Mouse (Mus musculus) ES-E14 (cell line): ENCODE measurements around the gene Foxn3.

Experiments
- CHD2 ChIP-seq: IDR thresholded peaks from 2 replicates; pipeline ENCODE4 v1.6.1; 2014; ENCODE audit warnings: mild to moderate bottlenecking, low read depth, low read length, inconsistent platforms
- HCFC1 ChIP-seq: IDR thresholded peaks from 2 replicates; pipeline ENCODE4 v1.6.1; 2012; ENCODE audit warnings: low read length, inconsistent platforms, borderline replicate concordance; ENCODE audit not compliant: insufficient read depth
- ZC3H11A ChIP-seq: IDR thresholded peaks from 2 replicates; pipeline ENCODE4 v1.6.1; 2012; ENCODE audit warnings: low read depth, mild to moderate bottlenecking, inconsistent platforms, low read length, borderline replicate concordance

GRCm38 (mm10) chr12:99450076-99450475 lies 113.3 kb downstream of the Foxn3 start:
- TF ChIP-seq HCFC1 (no peak), ZC3H11A (no peak), CHD2 (no peak)
